Mouse (Mus musculus): ENCODE measurements at regions not wholly inside any gene's neighbourhood (a gene's known extent, or its start where the extent isn't known, plus 50 kb on each side); places are given as distances from the start of the nearest gene placed in this dataset.

- DNase-seq (ENCODE audit: low spot score, missing footprints): no peak
- WGBS: 77% methylated on average over 5 of the region's 5 CpGs
Measured at GRCm38 (mm10) chr14:72227853-72228252, 263.8 kb downstream of the Gm9195 start.

GRCm38 (mm10) chr14:72227441-72227840 lies 264.2 kb downstream of the Gm9195 start:
- no peaks in the 10 kb centered on the region for H3K36me3 ChIP-seq (ENCODE audit: control insufficient read depth, insufficient read depth, low read length)
- no peaks in the 10 kb centered on the region for H3K4me1 ChIP-seq (ENCODE audit: control insufficient read depth, insufficient read depth, low read length)
- no peak overlapping the region for H3K27ac ChIP-seq (ENCODE audit: low read depth, low read length)
- 47% methylated on average over 1 of the region's 1 CpGs for WGBS
- no peak overlapping the region for H3K4me2 ChIP-seq
- no peak overlapping the region for H3K4me3 ChIP-seq (ENCODE audit: low read depth, low read length)
- no peak for ATAC-seq (ENCODE audit: low FRiP score)
- no peak for DNase-seq (ENCODE audit: low spot score, missing footprints)
- H3K9me3 ChIP-seq (ENCODE audit: control insufficient read depth, low read length): no peaks in the 10 kb centered on the region
- no peak overlapping the region for H3K9ac ChIP-seq (ENCODE audit: low read length)
- no peaks in the 10 kb centered on the region for H3K27me3 ChIP-seq (ENCODE audit: control insufficient read depth, insufficient read depth, low read length)

More at GRCm38 (mm10) chr14:72227853-72228252, 263.8 kb downstream of the Gm9195 start:
- Histone ChIP-seq H3K9me3 (ENCODE audit: control insufficient read depth, low read length) (no peaks in the 10 kb centered on the region), H3K27ac (ENCODE audit: low read depth, low read length) (no peak overlapping the region), H3K27me3 (ENCODE audit: control insufficient read depth, insufficient read depth, low read length) (no peaks in the 10 kb centered on the region), H3K4me1 (ENCODE audit: control insufficient read depth, insufficient read depth, low read length) (no peaks in the 10 kb centered on the region), H3K36me3 (ENCODE audit: control insufficient read depth, insufficient read depth, low read length) (no peaks in the 10 kb centered on the region), H3K4me2 (no peak overlapping the region), H3K9ac (ENCODE audit: low read length) (no peak overlapping the region), H3K4me3 (ENCODE audit: low read depth, low read length) (no peak overlapping the region)
- no peak for ATAC-seq (ENCODE audit: low FRiP score)

- Histone ChIP-seq H3K4me3 (ENCODE audit: low read depth, low read length) (no peak overlapping the region), H3K9ac (ENCODE audit: low read length) (no peak overlapping the region), H3K36me3 (ENCODE audit: control insufficient read depth, insufficient read depth, low read length) (no peaks in the 10 kb centered on the region), H3K4me2 (no peak overlapping the region), H3K4me1 (ENCODE audit: control insufficient read depth, insufficient read depth, low read length) (no peaks in the 10 kb centered on the region), H3K27ac (ENCODE audit: low read depth, low read length) (no peak overlapping the region), H3K9me3 (ENCODE audit: control insufficient read depth, low read length) (no peaks in the 10 kb centered on the region), H3K27me3 (ENCODE audit: control insufficient read depth, insufficient read depth, low read length) (no peaks in the 10 kb centered on the region)
- no peak for DNase-seq (ENCODE audit: low spot score, missing footprints)
- WGBS: 82% methylated on average over 1 of the region's 1 CpGs
- ATAC-seq (ENCODE audit: low FRiP score): no peak
Measured at GRCm38 (mm10) chr14:72226946-72227345, 264.7 kb downstream of the Gm9195 start.

GRCm38 (mm10) chr14:72222836-72223235 lies 268.8 kb downstream of the Gm9195 start:
- H3K4me1 ChIP-seq (ENCODE audit: control insufficient read depth, insufficient read depth, low read length): no peaks in the 10 kb centered on the region
- H3K27ac ChIP-seq (ENCODE audit: low read depth, low read length): no peak overlapping the region
- H3K4me3 ChIP-seq (ENCODE audit: low read depth, low read length): no peak overlapping the region
- no peaks in the 10 kb centered on the region for H3K36me3 ChIP-seq (ENCODE audit: control insufficient read depth, insufficient read depth, low read length)
- ATAC-seq (ENCODE audit: low FRiP score) (no peak), DNase-seq (ENCODE audit: low spot score, missing footprints) (peak; percentile 33)
- WGBS: 57% methylated on average over 2 of the region's 2 CpGs
- H3K4me2 ChIP-seq: no peak overlapping the region
- no peak overlapping the region for H3K9ac ChIP-seq (ENCODE audit: low read length)
- H3K27me3 ChIP-seq (ENCODE audit: control insufficient read depth, insufficient read depth, low read length): no peaks in the 10 kb centered on the region
- H3K9me3 ChIP-seq (ENCODE audit: control insufficient read depth, low read length): no peaks in the 10 kb centered on the region

GRCm38 (mm10) chr14:72219523-72219922 lies 272.1 kb downstream of the Gm9195 start:
- H3K36me3 ChIP-seq (ENCODE audit: control insufficient read depth, insufficient read depth, low read length): no peaks in the 10 kb centered on the region
- no peak overlapping the region for H3K4me3 ChIP-seq (ENCODE audit: low read depth, low read length)
- H3K27ac ChIP-seq (ENCODE audit: low read depth, low read length): no peak overlapping the region
- no peak for DNase-seq (ENCODE audit: low spot score, missing footprints)
- no peak overlapping the region for H3K4me2 ChIP-seq
- H3K4me1 ChIP-seq (ENCODE audit: control insufficient read depth, insufficient read depth, low read length): no peaks in the 10 kb centered on the region
- H3K9ac ChIP-seq (ENCODE audit: low read length): no peak overlapping the region
- H3K9me3 ChIP-seq (ENCODE audit: control insufficient read depth, low read length): no peaks in the 10 kb centered on the region
- no peak for ATAC-seq (ENCODE audit: low FRiP score)
- no peaks in the 10 kb centered on the region for H3K27me3 ChIP-seq (ENCODE audit: control insufficient read depth, insufficient read depth, low read length)
- WGBS: 93% methylated on average over 6 of the region's 6 CpGs

GRCm38 (mm10) chr14:72200307-72200706 lies 291.3 kb downstream of the Gm9195 start:
- no peak for ATAC-seq (ENCODE audit: low FRiP score)
- H3K4me1 ChIP-seq (ENCODE audit: control insufficient read depth, insufficient read depth, low read length): no peaks in the 10 kb centered on the region
- DNase-seq (ENCODE audit: low spot score, missing footprints): no peak
- H3K36me3 ChIP-seq (ENCODE audit: control insufficient read depth, insufficient read depth, low read length): no peaks in the 10 kb centered on the region
- WGBS: 72% methylated on average over 3 of the region's 3 CpGs
- H3K27me3 ChIP-seq (ENCODE audit: control insufficient read depth, insufficient read depth, low read length): no peaks in the 10 kb centered on the region
- H3K9me3 ChIP-seq (ENCODE audit: control insufficient read depth, low read length): no peaks in the 10 kb centered on the region
- no peak overlapping the region for H3K4me2 ChIP-seq
- no peak overlapping the region for H3K27ac ChIP-seq (ENCODE audit: low read depth, low read length)
- H3K4me3 ChIP-seq (ENCODE audit: low read depth, low read length): no peak overlapping the region
- no peak overlapping the region for H3K9ac ChIP-seq (ENCODE audit: low read length)

- Histone ChIP-seq H3K27me3 (ENCODE audit: control insufficient read depth, insufficient read depth, low read length) (no peaks in the 10 kb centered on the region), H3K4me3 (ENCODE audit: low read depth, low read length) (no peak overlapping the region), H3K9me3 (ENCODE audit: control insufficient read depth, low read length) (no peaks in the 10 kb centered on the region), H3K4me1 (ENCODE audit: control insufficient read depth, insufficient read depth, low read length) (no peaks in the 10 kb centered on the region), H3K4me2 (no peak overlapping the region), H3K27ac (ENCODE audit: low read depth, low read length) (no peak overlapping the region), H3K36me3 (ENCODE audit: control insufficient read depth, insufficient read depth, low read length) (no peaks in the 10 kb centered on the region), H3K9ac (ENCODE audit: low read length) (no peak overlapping the region)
- DNase-seq (ENCODE audit: low spot score, missing footprints) (no peak), ATAC-seq (ENCODE audit: low FRiP score) (no peak)
Measured at GRCm38 (mm10) chr14:72199900-72200299, 291.7 kb downstream of the Gm9195 start.

- H3K4me1 ChIP-seq (ENCODE audit: control insufficient read depth, insufficient read depth, low read length): no peaks in the 10 kb centered on the region
- H3K4me2 ChIP-seq: no peak overlapping the region
- no peak overlapping the region for H3K27ac ChIP-seq (ENCODE audit: low read depth, low read length)
- no peaks in the 10 kb centered on the region for H3K9me3 ChIP-seq (ENCODE audit: control insufficient read depth, low read length)
- H3K36me3 ChIP-seq (ENCODE audit: control insufficient read depth, insufficient read depth, low read length): no peaks in the 10 kb centered on the region
- no peak for ATAC-seq (ENCODE audit: low FRiP score)
- no peaks in the 10 kb centered on the region for H3K27me3 ChIP-seq (ENCODE audit: control insufficient read depth, insufficient read depth, low read length)
- H3K4me3 ChIP-seq (ENCODE audit: low read depth, low read length): no peak overlapping the region
- H3K9ac ChIP-seq (ENCODE audit: low read length): no peak overlapping the region
- 56% methylated on average over 7 of the region's 7 CpGs for WGBS
- no peak for DNase-seq (ENCODE audit: low spot score, missing footprints)
Measured at GRCm38 (mm10) chr14:72197972-72198371, 293.7 kb downstream of the Gm9195 start.

- Histone ChIP-seq H3K9me3 (ENCODE audit: control insufficient read depth, low read length) (no peaks in the 10 kb centered on the region), H3K27me3 (ENCODE audit: control insufficient read depth, insufficient read depth, low read length) (no peaks in the 10 kb centered on the region), H3K4me1 (ENCODE audit: control insufficient read depth, insufficient read depth, low read length) (no peaks in the 10 kb centered on the region), H3K9ac (ENCODE audit: low read length) (no peak overlapping the region), H3K36me3 (ENCODE audit: control insufficient read depth, insufficient read depth, low read length) (no peaks in the 10 kb centered on the region), H3K4me2 (no peak overlapping the region), H3K27ac (ENCODE audit: low read depth, low read length) (no peak overlapping the region), H3K4me3 (ENCODE audit: low read depth, low read length) (no peak overlapping the region)
- ATAC-seq (ENCODE audit: low FRiP score) (peak; percentile 44), DNase-seq (ENCODE audit: low spot score, missing footprints) (peak; percentile 85)
- 49% methylated on average over 5 of the region's 5 CpGs for WGBS
Measured at GRCm38 (mm10) chr14:72187329-72187984, 304.2 kb downstream of the Gm9195 start.
